Mouse (Mus musculus): Measurements from ENCODE around the gene Nhs. TPM values are rescaled to one million over a fixed set of nuclear protein-coding genes. Genes with fewer than 3 reads are reported as not detected.

Nhs gene
- total RNA-seq, 2 experiments from 2014 or later = not detected

DNA sequence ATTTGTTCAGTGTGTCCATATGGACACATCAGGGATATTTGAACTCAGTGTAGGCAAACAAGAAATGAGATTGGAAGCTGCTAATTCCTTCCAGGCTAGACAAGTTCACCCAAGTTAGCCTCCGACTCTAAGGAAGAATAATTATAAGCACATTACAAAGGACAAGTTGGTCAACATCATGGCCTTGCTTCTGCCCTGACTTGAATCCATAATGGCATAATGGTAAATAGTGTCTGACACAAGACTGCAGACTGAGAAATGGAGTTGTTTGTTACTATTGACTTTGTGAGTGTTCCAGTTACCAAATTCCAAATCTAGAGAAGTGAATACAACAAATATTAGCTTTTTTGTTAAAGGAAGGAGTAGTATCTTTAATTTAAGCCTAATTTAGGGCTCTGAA is 196.7 kb downstream of the Nhs start:
- ATAC-seq (replicated peaks; ENCODE audit: low FRiP score, poor library complexity, severe bottlenecking) = no peak

DNA sequence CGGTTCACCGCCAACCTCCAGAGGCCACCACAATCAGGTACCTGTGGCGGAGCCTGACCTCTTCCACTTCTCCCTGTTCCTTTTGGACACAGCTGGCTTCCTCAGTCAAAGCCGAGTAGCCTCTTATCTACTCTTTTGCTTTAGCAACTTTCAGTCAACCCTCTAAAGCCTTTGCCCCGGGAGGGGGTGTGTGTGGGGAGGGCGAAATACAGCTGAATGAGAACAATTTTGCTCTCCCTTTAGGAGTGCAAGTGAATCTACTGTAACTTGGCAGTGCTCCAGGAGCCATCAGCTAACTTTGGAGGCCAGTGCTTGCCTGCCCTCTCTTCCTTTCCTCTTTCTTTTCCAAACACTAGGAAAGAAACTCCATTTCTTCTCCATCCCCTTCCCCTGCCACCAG is 197.8 kb downstream of the Nhs start:
- ATAC-seq (replicated peaks; ENCODE audit: low FRiP score, poor library complexity, severe bottlenecking) = no peak

DNA sequence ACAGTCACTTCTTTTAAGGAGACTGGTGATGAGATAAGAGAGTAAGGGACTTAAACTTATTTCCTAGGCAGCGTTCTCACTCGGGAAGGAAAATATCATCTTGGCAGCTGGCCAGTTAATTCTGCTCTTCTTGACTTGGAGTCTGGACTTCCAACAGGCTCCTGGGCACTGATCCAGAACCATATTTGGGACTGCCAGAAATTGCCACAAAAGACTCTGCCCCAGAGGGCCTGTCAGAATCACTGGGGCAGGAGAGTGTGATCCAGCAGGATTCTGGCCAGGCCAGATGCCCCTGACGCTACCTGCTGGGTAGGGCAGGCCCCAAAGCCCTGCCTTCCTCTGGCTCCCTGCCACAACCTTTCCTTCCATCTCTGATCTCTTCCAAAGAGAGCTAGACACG is 198.4 kb downstream of the Nhs start:
- ATAC-seq (replicated peaks; ENCODE audit: low FRiP score, poor library complexity, severe bottlenecking) = no peak

DNA sequence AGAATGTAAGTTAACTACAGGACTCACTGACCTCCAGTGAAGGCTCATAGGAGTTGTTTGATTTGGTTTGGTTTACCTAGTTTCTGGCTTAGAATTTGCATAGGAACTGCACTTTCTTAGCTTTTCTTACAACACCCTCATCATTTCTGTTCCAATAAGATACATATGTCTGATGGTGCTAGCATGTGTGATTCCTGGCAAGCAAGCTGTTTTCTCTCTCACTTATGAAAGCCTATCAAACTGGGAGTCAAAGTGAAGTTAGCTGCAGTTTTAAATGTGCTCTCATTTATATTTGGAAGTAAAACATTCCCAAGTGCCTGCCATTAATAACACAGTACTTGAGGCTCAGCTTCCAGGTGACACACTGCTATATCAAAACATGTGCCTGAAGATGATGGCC is 207.2 kb downstream of the Nhs start:
- ATAC-seq (replicated peaks; ENCODE audit: low FRiP score, poor library complexity, severe bottlenecking) = no peak

DNA sequence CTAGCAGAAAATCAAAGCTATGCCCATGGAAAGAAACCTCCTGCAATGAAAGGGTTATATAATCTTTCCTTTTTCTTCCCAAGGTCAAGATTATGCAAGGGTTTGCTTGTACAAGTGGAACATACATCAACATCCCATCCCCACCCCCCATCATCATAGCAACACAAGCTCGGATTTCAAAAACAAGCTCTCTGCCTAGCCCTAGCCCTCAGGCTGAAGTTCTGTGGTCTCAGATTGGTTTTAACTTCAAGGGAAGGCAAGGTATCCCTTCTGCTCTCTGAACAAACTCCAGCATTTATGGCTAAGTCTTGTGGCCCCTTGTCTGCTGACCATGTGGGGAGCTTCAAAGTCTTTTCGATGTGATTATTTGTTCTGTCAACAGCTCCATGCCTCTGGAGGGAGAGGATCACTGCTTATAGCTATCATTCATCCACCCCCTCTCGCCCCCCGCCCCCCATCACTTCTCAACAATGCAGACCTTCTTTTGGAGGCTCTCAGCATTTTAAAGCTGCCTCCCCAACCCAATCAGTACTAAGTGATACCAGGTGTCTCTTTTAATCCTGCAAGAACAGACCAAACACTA is 216.3 kb downstream of the Nhs start:
- no peak for ATAC-seq (replicated peaks; ENCODE audit: low FRiP score, poor library complexity, severe bottlenecking)

DNA sequence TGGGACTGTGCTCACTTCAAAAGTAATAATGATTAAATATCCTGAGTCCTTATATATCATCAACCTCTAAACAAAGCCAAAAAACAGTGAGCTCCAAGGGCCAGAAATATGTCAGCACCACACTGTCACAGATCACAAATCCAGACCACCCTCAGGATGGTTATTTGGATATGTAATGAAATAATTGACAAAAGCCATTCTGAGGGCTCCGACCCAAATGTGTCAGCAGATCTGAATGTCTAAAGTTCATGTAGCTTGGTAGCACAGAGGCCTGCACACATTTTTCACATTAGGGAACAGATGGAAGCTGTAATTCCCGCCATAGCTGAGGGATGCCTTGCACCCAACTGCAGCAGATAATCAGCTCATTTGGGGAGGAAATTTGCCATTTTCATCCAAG is 218.8 kb downstream of the Nhs start:
- no peak for ATAC-seq (replicated peaks; ENCODE audit: low FRiP score, poor library complexity, severe bottlenecking)

DNA sequence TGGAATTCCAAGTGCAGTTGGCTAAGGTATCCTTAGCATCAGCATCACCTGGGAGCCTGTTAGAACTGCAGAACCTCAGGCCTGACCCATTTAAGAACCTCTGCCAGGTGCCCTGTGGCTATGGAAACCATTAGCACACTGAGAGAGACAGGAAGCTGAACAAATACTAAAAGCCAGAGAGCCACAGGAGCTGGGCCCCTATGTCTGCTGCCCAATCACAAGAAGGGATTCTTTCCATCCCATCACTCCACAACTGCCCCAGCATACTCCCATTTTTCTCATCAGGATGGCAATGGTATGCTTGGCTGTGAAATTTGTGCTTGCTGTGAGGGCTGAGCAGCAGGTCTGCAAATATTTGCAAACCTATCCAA is 232.9 kb downstream of the Nhs start:
- no peak for ATAC-seq (replicated peaks; ENCODE audit: low FRiP score, poor library complexity, severe bottlenecking)

DNA sequence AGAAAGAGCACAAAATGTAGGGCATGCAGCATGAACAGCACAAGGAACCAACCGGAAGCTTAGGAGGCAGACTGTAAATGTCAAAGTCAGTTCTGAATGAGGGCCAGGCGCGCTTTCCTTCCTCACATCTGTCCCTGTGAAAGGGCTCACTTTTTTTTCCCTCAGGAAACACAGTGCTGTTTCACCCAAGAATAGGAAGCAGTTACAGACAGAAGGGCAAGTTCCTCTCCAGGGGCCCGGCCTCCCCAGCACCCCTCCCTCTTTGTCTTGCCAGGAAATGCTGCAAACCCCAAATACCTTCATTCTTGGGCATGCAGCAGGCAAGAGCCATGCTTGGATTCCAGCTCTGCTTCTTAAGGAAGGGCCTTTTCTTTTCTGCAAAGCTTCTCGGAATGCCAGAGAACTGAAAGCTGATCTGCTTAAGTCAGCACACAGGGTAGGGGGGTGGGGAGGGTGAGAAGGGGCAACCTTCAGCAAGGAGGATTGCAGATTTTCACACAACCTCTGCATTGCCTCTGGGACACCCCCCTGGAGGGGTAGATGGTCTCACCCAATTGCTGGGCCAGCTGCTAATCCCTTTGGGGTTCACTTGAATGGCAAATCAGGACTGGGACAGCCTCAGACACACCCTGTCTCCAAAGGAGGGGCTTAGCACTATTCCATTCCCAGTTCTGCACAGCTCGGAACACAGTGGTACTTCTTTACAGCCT is 233.4 kb downstream of the Nhs start:
- ATAC-seq (replicated peaks; ENCODE audit: low FRiP score, poor library complexity, severe bottlenecking) = no peak

DNA sequence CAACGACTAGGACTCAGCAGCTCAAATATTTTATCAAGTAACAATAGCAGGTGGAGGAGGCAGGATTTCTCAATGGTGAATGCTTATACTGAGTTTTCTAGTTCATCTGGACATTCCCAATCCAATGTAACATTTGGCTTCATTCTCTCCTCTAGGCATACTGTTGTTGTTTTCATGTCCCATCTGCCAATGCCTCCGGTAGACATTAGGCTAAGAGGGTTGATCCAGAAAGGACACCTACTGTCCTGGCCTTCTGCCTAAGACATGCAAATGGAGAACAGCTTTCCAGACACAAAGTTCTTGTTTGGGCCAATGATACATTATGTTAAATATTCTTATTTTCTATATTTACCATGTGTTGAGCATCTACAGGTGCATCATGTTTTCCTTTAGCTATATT is 236.9 kb downstream of the Nhs start:
- no peak for ATAC-seq (replicated peaks; ENCODE audit: low FRiP score, poor library complexity, severe bottlenecking)

DNA sequence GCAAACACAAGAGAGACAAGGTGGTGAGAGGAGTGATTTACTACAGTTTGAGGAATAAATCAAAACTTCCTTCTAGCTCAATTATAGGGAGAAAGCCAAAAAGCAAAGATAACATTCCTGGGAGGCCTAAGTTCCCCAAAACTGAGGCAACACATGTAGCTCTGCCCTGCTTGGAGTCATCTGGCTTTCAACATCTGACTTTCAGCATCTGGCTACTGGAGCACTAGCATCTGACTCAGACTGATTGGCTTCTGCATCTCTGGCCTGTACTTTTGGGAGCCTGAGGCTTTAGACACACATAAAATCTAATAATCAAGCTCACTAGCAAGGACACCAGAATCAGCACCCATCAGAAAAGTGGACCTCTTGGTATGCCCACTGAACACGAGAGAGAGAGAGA is 237.9 kb downstream of the Nhs start:
- no peak for ATAC-seq (replicated peaks; ENCODE audit: low FRiP score, poor library complexity, severe bottlenecking)

DNA sequence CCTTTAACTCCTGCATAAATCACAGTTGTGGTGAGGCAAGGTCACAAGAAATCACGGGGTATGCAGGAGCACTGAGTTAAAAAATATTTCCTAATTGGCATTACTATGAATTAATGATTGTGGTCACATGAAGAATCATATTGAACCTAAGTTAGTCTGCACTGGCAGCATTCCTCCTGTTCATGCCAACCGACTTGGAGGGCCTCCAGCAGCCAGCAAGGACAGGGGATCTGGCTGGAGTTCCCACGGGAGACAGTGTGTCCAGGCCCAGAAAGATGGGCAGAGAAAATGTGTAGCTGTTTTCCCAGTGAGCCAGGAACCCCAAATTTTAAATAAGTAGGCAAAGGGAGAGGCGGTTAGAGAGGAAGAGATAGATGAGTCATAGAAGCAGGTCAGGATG is 249.6 kb downstream of the Nhs start:
- no peak for ATAC-seq (replicated peaks; ENCODE audit: low FRiP score, poor library complexity, severe bottlenecking)

DNA sequence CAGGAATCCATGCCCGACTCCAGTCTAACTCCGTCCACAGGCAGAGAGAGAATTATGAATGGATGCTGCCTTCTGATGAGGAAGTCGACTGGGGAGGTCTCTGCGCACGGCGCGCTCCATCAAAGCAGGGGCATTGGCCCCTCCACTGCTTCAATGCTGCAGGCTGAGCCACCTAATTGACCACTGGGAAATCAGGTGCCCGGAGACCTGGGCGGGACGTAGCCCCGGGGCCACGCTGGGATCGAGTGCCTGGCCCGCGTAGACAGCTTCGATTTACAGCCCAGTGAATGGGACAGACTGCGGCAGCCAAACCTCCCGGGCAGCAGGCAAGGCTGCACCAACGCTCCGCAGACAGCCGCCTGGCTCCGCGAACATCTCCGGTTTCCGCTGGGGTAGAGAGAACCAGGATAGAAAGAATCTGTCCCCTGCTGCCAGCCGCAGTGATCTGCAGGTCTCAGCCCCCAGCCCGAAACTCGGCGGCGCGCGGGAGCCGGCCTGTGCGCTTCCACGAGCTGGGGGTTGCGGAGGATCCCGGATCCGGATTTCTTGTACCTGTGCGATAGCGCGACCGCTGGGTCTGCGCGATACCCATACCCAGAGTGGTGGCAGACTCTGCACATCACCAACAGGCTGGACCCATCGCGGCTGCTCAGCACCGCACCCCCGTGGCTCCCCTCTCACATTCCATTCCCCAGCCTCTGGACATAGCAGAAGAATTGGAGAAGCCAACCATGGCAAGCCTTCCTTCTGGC is 250.7 kb downstream of the Nhs start:
- no peak for ATAC-seq (replicated peaks; ENCODE audit: low FRiP score, poor library complexity, severe bottlenecking)

DNA sequence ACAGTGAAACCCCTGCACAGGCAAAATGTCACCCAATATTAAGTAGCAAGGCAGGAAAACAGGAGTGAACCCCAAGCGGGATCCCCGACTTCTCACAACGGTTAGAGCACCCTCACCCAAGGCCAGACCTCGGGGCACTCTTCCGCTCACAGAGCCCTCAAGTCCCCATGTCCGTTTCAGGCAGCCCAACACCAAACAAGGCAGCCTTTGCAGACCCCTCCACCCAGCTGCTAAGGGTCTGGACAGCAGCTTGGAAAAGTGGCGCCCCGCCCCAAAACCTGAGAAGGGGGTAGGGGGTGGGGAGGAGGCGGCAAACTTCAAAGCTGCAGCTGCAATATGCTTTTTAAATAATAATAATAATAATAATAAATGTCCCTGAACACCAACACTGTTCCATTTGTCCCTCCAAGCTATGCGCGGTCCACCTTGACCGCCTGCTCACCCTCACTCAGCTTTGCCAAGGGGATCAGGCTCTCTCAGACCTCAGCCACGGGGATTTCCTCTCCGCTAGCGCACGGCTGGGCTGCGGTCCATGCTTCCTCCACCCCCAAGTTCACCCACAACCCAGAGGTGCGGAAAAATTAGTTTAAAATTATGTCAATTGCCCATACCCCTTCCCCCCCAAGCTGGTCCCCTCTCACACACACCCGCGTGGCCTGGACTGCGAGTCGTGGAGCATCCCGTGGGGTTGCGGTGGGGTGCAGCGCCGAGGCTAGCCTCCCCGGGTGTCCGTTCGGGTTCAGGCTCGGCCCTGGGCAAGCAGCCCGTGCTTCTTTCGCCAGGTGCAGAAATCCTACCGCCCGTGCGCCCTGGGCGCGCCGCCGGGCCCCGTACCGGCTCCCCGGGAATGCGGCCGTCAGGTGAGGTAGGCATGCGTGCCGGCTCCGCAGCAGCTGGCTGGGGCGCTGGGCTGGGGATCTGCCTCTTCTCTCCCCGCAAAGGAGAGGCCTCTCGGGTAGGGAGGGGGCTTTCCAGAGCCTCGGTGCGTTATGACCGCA is 251.6 kb downstream of the Nhs start:
- no peak for ATAC-seq (replicated peaks; ENCODE audit: low FRiP score, poor library complexity, severe bottlenecking)

DNA sequence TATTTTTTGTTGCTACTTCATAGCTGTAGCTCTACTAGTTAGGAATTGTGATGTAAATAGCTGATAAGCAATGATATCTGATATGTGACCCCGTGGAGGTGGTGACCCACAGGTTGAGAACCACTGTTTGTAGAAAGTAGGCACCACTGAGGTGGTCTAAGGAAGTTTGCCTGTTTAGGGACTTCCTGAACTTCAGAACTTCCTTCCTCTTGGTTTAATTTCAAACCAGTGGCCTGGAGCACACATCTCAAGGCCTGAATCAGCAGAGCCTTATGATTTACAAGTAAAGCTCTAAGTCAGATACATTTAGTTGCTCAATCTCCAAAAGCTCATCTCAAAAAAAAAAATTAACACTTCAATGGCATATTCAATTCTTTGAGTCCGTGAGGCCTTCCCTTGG is 265.1 kb downstream of the Nhs start:
- no peak for ATAC-seq (replicated peaks; ENCODE audit: low FRiP score, poor library complexity, severe bottlenecking)

DNA sequence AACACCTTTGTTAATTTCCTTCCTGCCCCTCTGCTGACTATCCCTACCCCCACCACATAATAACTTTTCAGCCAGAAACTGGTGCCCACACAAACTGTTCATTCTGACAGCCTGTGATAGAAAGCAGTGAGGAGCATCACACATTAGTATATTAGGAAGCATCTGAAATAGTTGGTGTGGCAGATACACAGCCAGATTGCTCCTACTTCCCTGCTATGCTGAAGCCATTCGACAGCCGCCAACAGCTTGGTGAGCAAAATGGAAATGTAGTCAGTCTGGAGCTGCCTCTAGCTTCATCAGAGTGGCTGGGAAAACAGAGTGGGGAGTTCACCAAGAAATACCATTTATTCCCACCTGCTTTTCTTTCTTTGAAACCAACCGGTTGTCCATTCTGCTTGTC is 275.9 kb downstream of the Nhs start:
- no peak for ATAC-seq (replicated peaks; ENCODE audit: low FRiP score, poor library complexity, severe bottlenecking)

DNA sequence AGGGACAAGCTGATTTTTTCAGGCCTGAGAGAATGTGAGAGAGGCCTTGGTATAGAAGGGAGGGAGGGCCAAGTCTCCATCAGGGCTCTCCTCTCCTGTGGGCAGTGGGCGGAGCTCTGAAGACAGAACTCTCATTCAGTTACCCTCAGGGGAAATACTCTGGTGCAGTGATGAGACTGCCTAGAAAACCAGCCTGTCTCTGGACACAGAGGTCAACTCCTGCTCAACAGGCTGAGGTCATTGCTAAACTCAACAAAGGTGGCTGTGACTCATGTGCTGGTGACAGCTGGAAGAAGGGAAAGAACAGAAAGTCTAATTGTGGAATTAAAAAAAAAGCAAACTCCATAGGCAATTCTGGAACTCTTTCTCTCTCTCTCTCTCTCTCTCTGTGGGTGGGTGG is 282.4 kb downstream of the Nhs start:
- ATAC-seq (replicated peaks; ENCODE audit: low FRiP score, poor library complexity, severe bottlenecking) = no peak

DNA sequence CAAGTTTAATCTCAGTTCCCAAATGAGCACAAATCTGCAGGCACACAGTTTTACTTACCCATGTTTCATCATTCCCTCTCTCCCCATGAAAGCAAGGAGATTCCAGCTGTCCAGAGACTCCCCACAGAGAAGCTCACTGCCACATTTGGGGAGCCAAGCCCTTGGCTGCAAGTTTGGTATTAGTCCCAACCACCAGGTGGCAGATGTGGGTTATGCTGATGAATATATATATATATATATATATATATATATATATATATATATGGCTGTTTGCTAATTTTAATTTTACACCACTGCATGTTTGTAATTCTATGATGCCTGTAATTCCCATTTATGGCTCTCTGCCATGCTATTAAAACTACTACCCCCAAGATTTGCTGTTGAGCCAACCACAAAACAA is 286.0 kb downstream of the Nhs start:
- ATAC-seq (replicated peaks; ENCODE audit: low FRiP score, poor library complexity, severe bottlenecking) = no peak

DNA sequence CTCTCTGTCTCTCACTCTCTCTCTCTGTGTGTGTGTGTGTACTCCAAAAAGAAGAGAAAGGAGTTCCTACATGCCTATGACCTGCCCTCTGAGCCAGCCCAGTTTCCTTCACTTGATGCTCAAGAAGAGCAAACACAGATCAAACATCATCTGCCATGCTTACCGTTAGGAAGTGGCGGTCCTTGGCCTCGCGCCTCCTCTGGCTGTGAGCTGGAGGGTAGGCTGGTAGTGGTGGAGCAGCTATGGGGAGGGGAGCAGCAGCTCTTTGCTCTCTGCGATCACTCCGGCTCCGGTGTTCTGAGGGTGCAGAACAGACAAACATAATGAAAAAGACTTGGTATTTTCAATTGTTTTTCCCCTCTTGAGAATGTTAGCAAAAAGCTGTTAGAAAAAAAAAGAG is 288.2 kb downstream of the Nhs start:
- ATAC-seq (replicated peaks; ENCODE audit: low FRiP score, poor library complexity, severe bottlenecking) = no peak

DNA sequence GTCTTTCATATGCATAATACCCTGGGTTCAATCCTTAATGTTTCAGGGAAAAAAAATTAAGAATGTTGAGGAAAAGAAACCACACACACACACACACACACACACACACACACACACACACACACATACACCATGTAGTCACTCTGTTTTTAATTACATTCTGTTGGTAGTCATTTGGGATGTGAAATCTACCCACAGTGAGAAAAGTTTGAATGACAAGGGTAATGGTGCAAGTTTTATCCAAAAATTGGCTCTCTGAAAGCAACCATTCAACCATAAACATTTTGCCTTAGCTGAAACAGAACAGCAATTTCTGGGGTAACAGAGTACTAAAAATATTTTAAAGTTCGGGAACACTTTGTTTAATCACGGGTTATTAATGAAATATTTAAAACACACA is 303.9 kb downstream of the Nhs start:
- ATAC-seq (replicated peaks; ENCODE audit: low FRiP score, poor library complexity, severe bottlenecking) = no peak

DNA sequence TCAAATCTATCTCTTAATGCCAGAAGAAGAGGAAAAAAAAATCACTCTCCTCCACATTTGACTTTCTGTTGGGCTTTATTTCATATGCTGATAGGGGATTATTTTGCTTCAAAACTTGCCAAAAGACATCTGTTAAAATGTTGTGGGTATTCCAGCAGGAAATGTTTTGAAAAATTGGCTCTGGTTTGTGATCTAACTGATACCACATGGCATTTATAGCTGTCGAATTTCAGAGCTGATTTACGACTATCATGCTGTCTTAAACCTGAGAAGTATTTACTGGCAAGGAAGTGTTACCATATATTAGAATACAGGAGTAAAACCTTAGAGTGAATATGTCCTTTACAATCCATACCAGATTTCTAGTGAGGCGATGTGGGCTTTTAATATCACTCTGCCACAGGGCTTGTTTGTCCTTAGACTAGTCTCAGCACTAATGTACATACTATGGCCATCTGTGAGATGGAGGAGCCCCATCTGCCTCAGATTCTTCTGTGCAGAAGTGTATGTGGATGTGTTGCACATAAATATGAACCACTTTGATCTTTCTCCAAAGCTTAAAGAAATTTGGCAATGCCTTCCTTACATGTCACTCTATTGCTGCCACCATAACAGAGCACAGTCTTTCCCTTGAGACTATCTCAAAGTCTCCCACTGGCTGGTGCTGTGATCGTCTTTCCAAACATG is 305.8 kb downstream of the Nhs start:
- ATAC-seq (replicated peaks; ENCODE audit: low FRiP score, poor library complexity, severe bottlenecking) = no peak

Measured in erythroid progenitor cell, adult 5-6 weeks (primary cell).